Mouse (Mus musculus) adrenal gland, postnatal 14 days (tissue): ENCODE data around the gene Fam181a. TPM values are rescaled to one million over a fixed set of nuclear protein-coding genes. Genes with fewer than 3 reads are reported as not detected.
A peak's percentile ranks its signal among the peaks of the same experiment; 100 is the strongest.

ENCODE experiments used
- DNase-seq: peaks from one replicate; pipeline ENCODE4 v3.0.0; 2021; ENCODE audit warnings: mixed read lengths
- long read RNA-seq, 2 experiments: library from polyadenylated mRNA; stranded (forward); transcript quantifications; one replicate each; pipeline ENCODE4 v2.0.0; 2021
- total RNA-seq: library from RNA; stranded (reverse); gene quantifications from 2 replicates; pipeline ENCODE4 v1.2.3, GENCODE M21; 2021

The Fam181a gene
- not detected in 2 replicates for total RNA-seq
- long read RNA-seq, experiment 1, result 0 reads
- long read RNA-seq, experiment 2, result 0 reads

GRCm38 (mm10) chr12:103310744-103311267 is at the start of gene Fam181a:
Gene Fam181a, plus strand, starts transcription at chr12:103310975.
- peak; percentile 60 for DNase-seq

GRCm38 (mm10) chr12:103262017-103262865 is 48.5 kb upstream of the Fam181a start:
- DNase-seq, result peak; percentile 77

GRCm38 (mm10) chr12:103266605-103267004 is 44.2 kb upstream of the Fam181a start:
- DNase-seq, result no peak

- no peak for DNase-seq
These were observed 38.6 kb upstream of the Fam181a start for GRCm38 (mm10) chr12:103272176-103272575.

- no peak for DNase-seq
These were observed 37.7 kb upstream of the Fam181a start for GRCm38 (mm10) chr12:103273051-103273450.

- no peak for DNase-seq
These were observed 37.0 kb upstream of the Fam181a start for GRCm38 (mm10) chr12:103273732-103274131.

- DNase-seq, result no peak
These were observed 34.4 kb upstream of the Fam181a start for GRCm38 (mm10) chr12:103276422-103276821.

GRCm38 (mm10) chr12:103281491-103281890 is 29.3 kb upstream of the Fam181a start:
- no peak for DNase-seq

GRCm38 (mm10) chr12:103281912-103282311 is 28.9 kb upstream of the Fam181a start:
- DNase-seq, result peak; percentile 56

- no peak for DNase-seq
These were observed 27.8 kb upstream of the Fam181a start for GRCm38 (mm10) chr12:103282936-103283335.

- DNase-seq, result no peak
These were observed 27.4 kb upstream of the Fam181a start for GRCm38 (mm10) chr12:103283411-103283810.

- no peak for DNase-seq
These were observed 23.5 kb upstream of the Fam181a start for GRCm38 (mm10) chr12:103287276-103287675.

GRCm38 (mm10) chr12:103292366-103292765 is 18.4 kb upstream of the Fam181a start:
- no peak for DNase-seq

GRCm38 (mm10) chr12:103296292-103296691 is 14.5 kb upstream of the Fam181a start:
- peak; percentile 34 for DNase-seq

GRCm38 (mm10) chr12:103300493-103300892 is 10.3 kb upstream of the Fam181a start:
- DNase-seq, result no peak

- peak; percentile 75 for DNase-seq
These were observed 9.1 kb upstream of the Fam181a start for GRCm38 (mm10) chr12:103301645-103302044.

- peak; percentile 51 for DNase-seq
These were observed 7.8 kb upstream of the Fam181a start for GRCm38 (mm10) chr12:103302960-103303359.

- DNase-seq, result peak; percentile 58
These were observed 4.6 kb upstream of the Fam181a start for GRCm38 (mm10) chr12:103306224-103306623.

- DNase-seq, result peak; percentile 78
These were observed 4.1 kb upstream of the Fam181a start for GRCm38 (mm10) chr12:103306720-103307119.

GRCm38 (mm10) chr12:103311921-103312320 is 1.1 kb downstream of the Fam181a start:
- peak; percentile 45 for DNase-seq

GRCm38 (mm10) chr12:103313274-103313673 is 2.5 kb downstream of the Fam181a start:
- no peak for DNase-seq

- no peak for DNase-seq
These were observed 3.3 kb downstream of the Fam181a start for GRCm38 (mm10) chr12:103313871-103314639.
